Mouse (Mus musculus) neural tube, embryonic 11.5 days (tissue): Measurements from ENCODE around the gene Antxr1. TPM values are rescaled to one million over a fixed set of nuclear protein-coding genes. Genes with fewer than 3 reads are reported as not detected.

Experiments
- ATAC-seq: fragments of 200-750 bp; cut with Nextera tagmentation; 2 replicates; pipeline ENCODE4 v1.8.0; 2017; ENCODE audit warnings: moderate number of reproducible peaks, mild to moderate bottlenecking, moderate TSS enrichment, moderate library complexity; ENCODE audit not compliant: insufficient read depth, low FRiP score, low TSS enrichment
- DNase-seq: peaks from one replicate; pipeline ENCODE4 v3.0.0-alpha.2; 2015; ENCODE audit warnings: low spot score
- H3K27ac ChIP-seq: fragments of 300-500 bp; sonication (generic); 2 replicates; pipeline ENCODE4 v1.5.1; 2014; ENCODE audit warnings: low read depth, mild to moderate bottlenecking, low read length
- H3K27me3 ChIP-seq: fragments of 300-500 bp; sonication (generic); 2 replicates; pipeline ENCODE4 v1.6.1; 2014; ENCODE audit warnings: mild to moderate bottlenecking, low read length, mixed read lengths; ENCODE audit not compliant: control insufficient read depth, insufficient read depth
- H3K36me3 ChIP-seq: fragments of 300-500 bp; sonication (generic); 2 replicates; pipeline ENCODE4 v1.6.1; 2014; ENCODE audit warnings: mild to moderate bottlenecking, low read length, moderate library complexity, mixed read lengths; ENCODE audit not compliant: control insufficient read depth, insufficient read depth
- H3K4me1 ChIP-seq: fragments of 300-500 bp; sonication (generic); 2 replicates; pipeline ENCODE4 v1.6.1; 2014; ENCODE audit warnings: low read length, mixed read lengths; ENCODE audit not compliant: control insufficient read depth, insufficient read depth
- H3K4me2 ChIP-seq: fragments of 300-500 bp; sonication (generic); 2 replicates; pipeline ENCODE4 v1.6.1; 2014; ENCODE audit warnings: low read depth, mild to moderate bottlenecking, moderate library complexity
- H3K4me3 ChIP-seq: fragments of 300-500 bp; sonication (generic); 2 replicates; pipeline ENCODE4 v1.5.1; 2014; ENCODE audit warnings: low read depth, low read length
- H3K9ac ChIP-seq: fragments of 300-500 bp; sonication (generic); 2 replicates; pipeline ENCODE4 v1.6.1; 2014; ENCODE audit warnings: mild to moderate bottlenecking, low read length
- H3K9me3 ChIP-seq: fragments of 300-500 bp; sonication (generic); 2 replicates; pipeline ENCODE4 v1.6.1; 2016; ENCODE audit warnings: low read length; ENCODE audit not compliant: control insufficient read depth
- WGBS: fragments of 180-500 bp; shearing (Covaris S2); extraction: QIAGEN DNeasy Blood & Tissue Kit; methylation state at CpG from one replicate; pipeline ENCODE4 v1.1.7; 2014; 5-methylcytosine and 5-hydroxymethylcytosine counted together
- polyA plus RNA-seq: library from polyadenylated mRNA; unstranded; fragments of >200 nt; fragmentation: Nextera tagmentation; extraction: Ambion mirVana; gene quantifications from 2 replicates; pipeline ENCODE4 v1.2.1, GENCODE M21; 2014

Antxr1 gene
- polyA plus RNA-seq, 1 experiment from 2014 or later = 6.0 TPM

- Histone ChIP-seq H3K9me3 (no peaks in the 10 kb centered on the region), H3K4me1 (no peaks in the 10 kb centered on the region), H3K4me2 (no peak overlapping the region), H3K36me3 (no peaks in the 10 kb centered on the region), H3K4me3 (no peak overlapping the region), H3K9ac (no peak overlapping the region), H3K27ac (no peak overlapping the region), H3K27me3 (no peaks in the 10 kb centered on the region)
- DNase-seq (no peak), ATAC-seq (no peak)
- WGBS = 77% methylated on average over 10 of the region's 10 CpGs
These were observed 112.6 kb downstream of the Antxr1 start for GRCm38 (mm10) chr6:87222854-87223631.

- no peak overlapping the region for H3K9ac ChIP-seq
- H3K36me3 ChIP-seq = no peaks in the 10 kb centered on the region; the same call in 1 of the 2 replicates
- no peaks in the 10 kb centered on the region for H3K27me3 ChIP-seq
- H3K27ac ChIP-seq = no peak overlapping the region
- no peaks in the 10 kb centered on the region for H3K4me1 ChIP-seq
- H3K4me3 ChIP-seq = no peak overlapping the region
- no peak for DNase-seq
- no peak overlapping the region for H3K4me2 ChIP-seq
- no peaks in the 10 kb centered on the region for H3K9me3 ChIP-seq
- WGBS = 68% methylated on average over 13 of the region's 13 CpGs
- no peak for ATAC-seq
These were observed 116.3 kb downstream of the Antxr1 start for GRCm38 (mm10) chr6:87219061-87219992.

DNA sequence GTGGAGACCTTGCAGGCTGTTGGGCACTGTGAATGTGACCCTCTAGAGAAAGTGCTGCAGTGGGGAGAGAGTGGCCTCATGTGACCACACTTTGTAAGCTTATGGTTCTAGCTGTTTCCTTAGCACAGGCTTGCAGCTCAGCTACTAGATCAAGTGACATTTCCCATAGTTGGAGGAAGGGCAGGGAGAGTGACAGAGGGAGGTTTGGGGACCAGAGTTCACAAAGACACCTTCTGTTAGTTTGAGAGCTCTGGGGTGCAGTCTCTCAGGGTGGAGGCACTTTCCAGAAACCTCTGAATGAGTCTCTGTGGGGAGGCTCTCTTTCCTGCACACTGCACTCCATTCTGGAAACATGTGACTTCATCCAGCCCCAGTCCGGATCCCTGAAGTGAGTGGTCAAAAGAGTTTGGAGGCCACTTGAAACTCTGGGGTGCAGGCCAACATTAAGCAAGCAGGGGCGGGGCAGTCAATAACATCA is 119.5 kb downstream of the Antxr1 start:
- no peak overlapping the region for H3K4me2 ChIP-seq
- no peaks in the 10 kb centered on the region for H3K27me3 ChIP-seq
- no peak overlapping the region for H3K9ac ChIP-seq
- H3K9me3 ChIP-seq = no peaks in the 10 kb centered on the region
- peaks cover 2% of the 10 kb centered on the region; the same call in 1 of the 2 replicates for H3K36me3 ChIP-seq
- ATAC-seq (no peak), DNase-seq (no peak)
- H3K27ac ChIP-seq = no peak overlapping the region
- no peaks in the 10 kb centered on the region for H3K4me1 ChIP-seq
- 81% methylated on average over 2 of the region's 2 CpGs for WGBS
- no peak overlapping the region for H3K4me3 ChIP-seq

DNA sequence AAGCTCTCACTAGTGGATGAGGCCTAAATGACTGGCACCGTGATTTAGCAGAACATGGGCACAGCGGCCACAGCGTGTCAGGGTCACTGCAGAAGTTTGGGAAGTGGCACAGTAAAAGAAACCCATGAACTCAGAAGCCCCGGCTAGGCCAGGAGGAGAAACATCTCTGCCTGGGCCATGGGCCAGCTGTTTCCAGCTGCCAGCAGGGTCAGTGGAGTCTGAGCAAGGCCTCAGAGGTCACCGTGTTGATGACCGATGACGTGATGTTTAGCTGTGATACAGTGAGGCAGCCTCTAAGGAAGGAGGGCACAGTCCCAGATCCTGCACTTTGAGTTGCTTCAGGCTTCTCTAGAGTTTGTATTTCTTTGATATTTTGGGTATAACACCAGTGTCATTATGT is 122.4 kb downstream of the Antxr1 start:
- Histone ChIP-seq H3K4me2 (no peak overlapping the region), H3K4me3 (no peak overlapping the region), H3K9ac (no peak overlapping the region), H3K27ac (no peak overlapping the region), H3K36me3 (peaks cover 2% of the 10 kb centered on the region; the same call in 1 of the 2 replicates), H3K9me3 (no peaks in the 10 kb centered on the region), H3K27me3 (no peaks in the 10 kb centered on the region), H3K4me1 (no peaks in the 10 kb centered on the region)
- DNase-seq (no peak), ATAC-seq (no peak)
- 76% methylated on average over 7 of the region's 7 CpGs for WGBS

DNA sequence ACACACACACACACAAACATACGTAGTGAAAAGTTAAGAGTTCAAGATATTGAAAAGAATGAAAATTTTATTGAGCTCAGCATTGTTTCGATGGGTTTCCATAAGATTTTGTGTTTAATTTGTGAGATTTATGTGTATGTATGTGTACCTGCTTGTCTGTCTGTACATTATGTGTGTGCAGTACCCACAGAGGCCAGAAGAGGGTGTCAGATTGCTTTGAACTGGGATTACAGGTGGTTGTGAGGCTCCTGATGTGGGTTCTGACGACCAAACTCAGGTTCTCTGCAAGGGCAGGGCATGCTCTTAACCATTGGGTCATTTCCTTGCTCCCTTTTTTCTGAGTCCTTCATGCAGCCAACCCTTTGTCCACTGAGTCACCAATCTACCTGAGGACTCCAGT is 124.1 kb downstream of the Antxr1 start:
- Histone ChIP-seq H3K9me3 (no peaks in the 10 kb centered on the region), H3K27ac (no peak overlapping the region), H3K9ac (no peak overlapping the region), H3K27me3 (no peaks in the 10 kb centered on the region), H3K4me1 (no peaks in the 10 kb centered on the region), H3K4me3 (no peak overlapping the region), H3K4me2 (no peak overlapping the region), H3K36me3 (peaks cover 2% of the 10 kb centered on the region; the same call in 1 of the 2 replicates)
- DNase-seq (no peak), ATAC-seq (no peak)
- 89% methylated on average over 3 of the region's 3 CpGs for WGBS

DNA sequence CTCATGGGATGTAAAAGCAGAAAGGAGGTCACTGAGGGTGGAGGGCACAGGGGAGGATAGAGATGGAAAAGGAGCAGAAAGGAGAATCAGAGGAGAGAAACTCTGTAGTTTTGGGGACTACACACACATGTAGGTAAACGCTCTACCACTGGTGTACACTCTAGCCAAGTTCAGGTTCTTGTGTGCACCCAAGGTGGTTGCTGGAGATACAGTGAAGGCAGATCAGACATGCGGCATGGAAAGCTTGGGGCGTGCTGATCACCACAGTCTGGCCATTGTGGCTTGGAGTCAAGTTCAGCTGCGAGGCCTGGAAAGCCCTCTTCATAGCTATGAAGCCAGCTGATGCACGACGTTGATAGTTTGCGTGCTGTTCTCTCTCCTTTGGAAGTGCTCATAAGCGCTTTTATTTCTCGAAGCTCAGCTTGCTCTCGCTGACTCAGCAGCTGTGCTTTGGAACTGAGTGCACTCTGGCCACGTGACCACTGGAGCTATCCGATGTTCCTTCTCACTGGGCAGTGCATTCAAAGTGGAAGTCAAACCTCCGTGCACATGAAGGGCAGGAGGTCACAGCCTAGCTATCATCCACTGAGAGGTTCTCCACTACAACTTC is 128.1 kb downstream of the Antxr1 start:
- Histone ChIP-seq H3K9ac (no peak overlapping the region), H3K36me3 (peaks cover 2% of the 10 kb centered on the region; the same call in 1 of the 2 replicates), H3K4me2 (no peak overlapping the region), H3K27ac (no peak overlapping the region), H3K4me3 (no peak overlapping the region), H3K9me3 (no peaks in the 10 kb centered on the region), H3K4me1 (no peaks in the 10 kb centered on the region), H3K27me3 (no peaks in the 10 kb centered on the region)
- WGBS = 72% methylated on average over 13 of the region's 13 CpGs
- DNase-seq (no peak), ATAC-seq (no peak)

DNA sequence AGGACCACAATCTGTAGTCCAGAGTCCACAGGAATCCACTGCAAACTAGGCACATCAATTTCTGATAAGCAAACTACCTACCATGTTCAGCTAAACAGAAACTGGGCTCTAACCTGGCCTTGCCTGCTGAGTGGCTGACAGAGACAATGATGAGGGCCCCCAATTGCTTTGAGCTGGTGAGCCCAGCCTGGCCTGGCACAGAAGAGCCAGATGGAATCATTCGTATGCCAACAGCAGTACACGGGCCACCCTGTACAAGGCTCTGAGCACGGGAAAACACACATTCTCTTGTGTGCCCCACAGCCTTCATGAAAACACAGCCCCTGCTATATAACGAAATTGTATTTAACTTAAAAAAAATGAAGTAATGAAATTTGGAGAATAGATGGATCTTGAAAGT is 128.8 kb downstream of the Antxr1 start:
- H3K27ac ChIP-seq = no peak overlapping the region
- H3K4me3 ChIP-seq = no peak overlapping the region
- WGBS = 90% methylated on average over 4 of the region's 4 CpGs
- no peak for DNase-seq
- no peak overlapping the region for H3K9ac ChIP-seq
- H3K36me3 ChIP-seq = peaks cover 4% of the 10 kb centered on the region; the same call in 1 of the 2 replicates
- no peak for ATAC-seq
- no peaks in the 10 kb centered on the region for H3K4me1 ChIP-seq
- no peaks in the 10 kb centered on the region for H3K27me3 ChIP-seq
- no peaks in the 10 kb centered on the region for H3K9me3 ChIP-seq
- no peak overlapping the region for H3K4me2 ChIP-seq

DNA sequence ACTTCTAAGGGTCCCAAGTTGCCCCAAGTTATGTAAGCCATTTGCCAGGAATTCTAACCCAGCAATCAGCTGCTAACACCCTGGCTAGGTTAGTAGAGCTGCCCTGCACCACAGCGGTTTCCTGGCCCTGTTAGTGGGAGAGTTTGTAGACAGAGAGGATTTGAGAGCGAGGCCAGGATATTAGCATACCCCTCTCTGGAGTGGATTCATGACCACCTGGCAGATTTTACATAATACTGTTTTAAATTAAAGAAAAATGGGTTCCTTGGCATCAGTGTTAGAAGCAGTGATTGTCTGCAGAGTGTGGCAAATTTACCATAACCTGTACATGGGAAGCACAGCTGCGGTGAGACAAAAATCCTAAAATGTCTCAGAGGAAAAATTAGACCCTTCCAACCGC is 132.2 kb downstream of the Antxr1 start:
- no peak for ATAC-seq
- H3K4me1 ChIP-seq = no peaks in the 10 kb centered on the region
- no peaks in the 10 kb centered on the region for H3K27me3 ChIP-seq
- 0 out of 2 replicates have a peak, but pooled peaks cover 2% of the 10 kb centered on the region for H3K36me3 ChIP-seq
- H3K27ac ChIP-seq = no peak overlapping the region
- no peak overlapping the region for H3K4me3 ChIP-seq
- no peak for DNase-seq
- no peak overlapping the region for H3K4me2 ChIP-seq
- H3K9me3 ChIP-seq = no peaks in the 10 kb centered on the region
- 76% methylated on average over 4 of the region's 4 CpGs for WGBS
- H3K9ac ChIP-seq = no peak overlapping the region
